Mouse (Mus musculus): Measurements from ENCODE around the gene Rtp4. TPM values are rescaled to one million over a fixed set of nuclear protein-coding genes. Genes with fewer than 3 reads are reported as not detected.

Rtp4 gene
- 27.3 TPM for polyA plus RNA-seq (2017; shearing (Covaris generic))

DNA sequence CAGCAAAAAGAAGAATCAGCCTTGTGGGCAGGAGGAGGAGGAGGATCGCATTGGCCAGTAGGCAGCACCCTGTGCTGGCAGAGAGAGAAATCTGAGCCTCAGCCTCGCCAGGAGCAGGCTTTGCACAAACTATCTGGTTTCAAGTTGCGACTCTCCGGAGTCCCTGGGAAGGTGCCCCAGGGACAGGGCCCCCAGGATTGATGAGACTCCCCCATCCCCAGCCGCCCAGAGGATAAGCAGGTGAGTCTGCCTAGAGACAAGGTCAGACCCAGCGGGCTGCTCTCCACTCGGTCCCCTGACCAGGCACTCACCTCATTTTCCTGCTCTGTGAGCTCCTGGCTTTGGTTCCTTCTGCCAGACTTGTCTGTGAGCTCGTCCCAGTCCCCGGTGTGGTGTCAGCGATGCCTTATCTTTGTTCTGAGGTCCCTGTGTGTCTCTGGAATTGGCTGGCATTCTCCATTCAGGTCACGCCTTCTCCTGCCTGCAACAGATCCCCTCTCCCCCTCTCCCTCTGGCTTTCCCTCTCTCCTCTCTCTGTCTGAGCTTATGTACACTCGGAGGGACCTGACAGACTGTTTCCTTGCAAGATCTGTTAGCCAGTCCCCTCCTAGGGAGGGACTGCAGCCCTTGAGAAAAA lies at the start of gene Rtp4, which contains the start of gene Masp1:
Gene Rtp4 (plus strand): TSS at position 57 of the 637 bp plus-strand sequence.
Gene Masp1 (minus strand): TSS at position 581 of the 637 bp plus-strand sequence.

Other genes with a start within 250 kb of the Rtp4 start
- not detected for gene Rtp1, start 91.2 kb upstream of the Rtp4 start, polyA plus RNA-seq (2017; shearing (Covaris generic))
- not detected for gene Masp1, start 524 bp downstream of the Rtp4 start, polyA plus RNA-seq (2017; shearing (Covaris generic))

Data from effector memory CD4-positive, alpha-beta T cell, adult 5 months (primary cell).